Mouse (Mus musculus) mature B cell (primary cell): Measurements from ENCODE around the gene Ezh1.

Experiments used
- in situ Hi-C: fragments of 300-500 bp; cut with MboI; formaldehyde crosslinking; loops from 2 replicates; pipeline ENCODE4 v1.14.3; 2019

Gene Ezh1

DNA sequence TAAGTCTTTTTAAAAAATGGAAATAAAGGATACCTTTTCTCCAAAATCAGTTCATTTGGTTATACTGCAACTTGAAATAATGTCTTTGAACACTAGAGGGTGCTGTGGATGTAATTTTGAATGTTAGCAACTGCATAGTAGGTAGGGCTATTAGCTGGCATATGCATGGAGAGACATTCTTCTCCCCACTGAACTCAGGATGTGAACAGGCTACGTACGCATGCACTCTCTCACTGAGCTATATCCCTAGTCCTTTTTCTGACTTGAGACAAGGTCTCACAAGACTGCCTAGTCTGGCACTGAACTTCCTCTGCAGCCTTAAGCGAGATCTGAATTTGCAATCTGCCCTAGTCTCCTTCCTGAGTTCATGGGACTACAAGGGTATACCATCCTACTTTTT is 14.3 kb downstream of the Ezh1 start:
- in situ Hi-C loops, result loop anchor here (5.0 kb wide), 1 partner anchor 35 kb away; the partner anchor contains the start of gene Ramp2

DNA sequence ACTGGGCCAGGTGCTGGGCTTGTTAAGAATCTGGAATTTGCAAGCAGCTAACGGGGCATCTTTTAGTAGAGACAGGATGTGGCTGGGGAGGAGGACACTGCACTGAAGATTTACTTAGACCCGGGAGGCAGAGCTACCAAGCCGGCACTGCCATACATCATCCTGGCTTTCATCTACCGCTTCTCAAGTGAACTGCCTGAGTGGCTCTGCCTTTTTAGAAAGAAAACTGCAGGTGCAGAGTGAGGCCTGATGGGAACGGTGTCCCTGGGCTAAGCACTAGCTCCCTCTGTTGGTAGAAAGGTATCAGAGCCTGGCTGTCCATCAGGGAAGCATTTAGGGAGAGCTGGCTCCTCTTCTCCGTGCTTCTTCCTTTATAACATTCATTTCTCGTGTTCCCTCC is 25.3 kb downstream of the Ezh1 start:
- in situ Hi-C loops, result no loop called here

DNA sequence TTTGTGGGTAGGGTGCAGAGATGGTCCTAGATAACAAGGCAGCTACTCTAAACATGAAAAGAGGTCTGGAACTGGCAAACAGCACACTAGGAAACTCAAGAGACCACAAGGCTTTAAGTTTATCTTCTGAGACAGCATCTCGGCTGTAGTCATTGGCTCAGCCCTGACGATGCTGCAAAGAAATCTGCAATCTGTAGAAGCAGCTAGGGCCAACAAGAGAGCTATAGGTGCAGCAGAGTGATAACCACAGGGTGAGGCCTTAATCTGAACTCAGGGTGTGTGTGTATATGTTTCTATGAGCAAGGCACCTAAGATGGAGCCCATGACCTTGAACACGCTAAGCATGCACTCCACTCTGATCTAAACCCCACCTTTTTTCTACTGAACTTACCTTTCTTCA is 26.7 kb downstream of the Ezh1 start:
- in situ Hi-C loops, result no loop called here

DNA sequence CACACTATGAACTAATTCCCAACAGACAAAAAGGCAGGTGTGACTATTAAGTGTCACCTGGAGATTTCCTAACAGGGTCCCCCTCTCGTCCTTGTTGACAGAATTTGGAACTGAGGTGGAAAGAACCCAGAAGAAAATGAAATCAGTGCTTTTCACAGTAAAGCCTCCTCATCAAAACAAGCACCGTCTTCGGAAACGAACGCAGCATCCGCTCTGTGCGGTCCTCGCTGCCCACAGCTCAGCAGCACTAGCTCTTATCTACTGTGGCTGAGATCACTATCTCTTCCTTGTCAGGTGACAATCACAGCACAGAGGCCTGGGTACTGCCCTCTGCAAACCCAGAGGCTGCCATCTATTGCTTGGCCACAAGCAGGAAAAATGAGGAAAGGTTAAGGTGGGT is 30.1 kb downstream of the Ezh1 start:
- in situ Hi-C loops, result no loop called here

DNA sequence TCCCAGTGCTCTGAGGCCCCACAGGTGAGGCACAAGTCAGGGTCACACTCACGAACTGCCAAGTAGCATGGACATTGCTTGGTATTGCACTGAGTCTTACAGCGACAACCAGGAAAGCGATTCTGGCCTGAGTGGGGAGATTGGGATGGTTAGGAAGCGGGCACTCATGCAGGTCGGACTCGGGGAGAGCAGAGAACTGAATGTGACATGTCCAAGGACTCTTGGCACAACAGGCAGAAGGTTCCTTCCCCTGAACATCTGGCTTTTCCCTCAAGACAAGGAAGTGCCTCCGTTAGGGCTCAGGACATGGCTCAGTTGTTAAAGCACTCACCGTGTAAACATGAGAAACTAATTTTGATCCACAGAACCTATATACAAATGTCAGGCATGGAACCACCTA is 30.7 kb downstream of the Ezh1 start:
- in situ Hi-C loops, result no loop called here

DNA sequence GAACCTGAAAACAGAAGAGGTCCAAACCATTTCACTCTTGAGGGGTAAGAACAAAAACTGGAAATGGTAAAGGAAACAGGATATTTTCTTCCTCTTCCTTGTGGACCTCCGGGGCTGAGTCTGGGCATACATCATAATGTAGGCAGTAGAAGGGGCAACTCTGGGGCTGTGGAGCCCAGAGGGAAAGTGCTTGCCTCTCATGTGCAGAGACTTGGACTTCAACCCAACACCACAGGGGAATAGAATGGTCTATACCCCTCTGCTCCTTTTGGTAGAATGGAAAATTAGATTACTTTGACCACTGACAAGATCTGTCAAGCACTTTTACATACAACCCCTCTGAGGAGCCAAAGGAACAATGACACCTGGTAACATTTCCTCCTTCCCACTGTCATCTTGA is 31.2 kb downstream of the Ezh1 start:
- in situ Hi-C loops, result no loop called here

DNA sequence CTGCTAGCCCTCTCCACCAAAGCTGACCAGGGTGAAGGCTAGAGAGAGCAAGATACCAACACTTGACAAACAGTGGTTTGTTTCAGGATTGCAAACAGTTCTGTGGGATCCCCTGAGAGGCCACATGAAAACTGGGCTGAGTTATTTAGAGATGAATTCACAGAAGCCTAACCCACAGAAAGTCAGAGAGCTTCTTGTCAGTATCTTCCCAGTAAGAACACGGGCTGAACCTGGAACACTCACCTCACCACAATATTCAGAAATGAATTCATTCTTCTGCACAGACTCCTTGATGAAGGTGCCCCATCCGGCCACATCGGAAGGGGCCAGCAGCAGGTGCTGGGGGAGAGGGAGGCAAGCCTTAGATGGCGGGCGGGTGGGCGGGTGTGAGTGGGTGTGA is 31.6 kb downstream of the Ezh1 start:
- in situ Hi-C loops, result no loop called here

DNA sequence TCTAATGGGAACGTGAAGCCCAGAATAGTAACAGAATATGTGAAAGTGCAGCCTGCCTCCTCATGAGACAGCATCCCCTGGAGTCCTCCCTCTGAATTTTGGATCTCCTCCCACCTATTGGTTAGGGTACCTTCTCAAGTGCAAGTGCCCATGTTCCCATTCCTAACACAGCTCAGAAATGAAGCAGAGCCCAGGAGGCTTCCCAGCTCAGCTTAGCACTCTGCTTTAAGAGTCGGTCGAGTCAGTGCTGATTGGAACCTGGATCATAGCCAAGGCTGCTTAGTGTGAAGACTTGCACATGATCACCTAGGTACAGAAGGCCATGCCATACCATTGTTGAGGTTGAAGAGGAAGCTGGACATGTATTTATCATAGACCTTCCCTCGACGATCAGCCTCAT is 32.1 kb downstream of the Ezh1 start:
- in situ Hi-C loops, result no loop called here

DNA sequence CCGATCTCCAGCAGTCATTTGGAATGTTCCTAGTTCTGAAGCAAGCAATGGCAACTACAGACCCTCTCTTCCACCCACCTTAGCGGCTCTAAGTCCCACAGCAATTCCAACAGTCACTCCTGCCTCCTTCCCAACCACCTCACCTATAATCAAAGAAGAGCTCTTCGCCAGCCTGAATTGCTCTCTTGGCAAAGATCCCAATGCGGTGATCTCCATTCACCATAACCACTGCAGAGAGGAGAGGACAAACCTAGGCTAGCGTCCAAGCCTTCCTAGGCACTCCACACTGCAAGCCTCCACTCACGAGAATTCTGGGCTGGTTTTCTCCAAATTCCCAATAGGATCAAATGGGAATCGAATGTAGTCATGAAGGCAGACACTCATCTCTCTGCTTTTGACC is 33.2 kb downstream of the Ezh1 start:
- in situ Hi-C loops, result no loop called here

DNA sequence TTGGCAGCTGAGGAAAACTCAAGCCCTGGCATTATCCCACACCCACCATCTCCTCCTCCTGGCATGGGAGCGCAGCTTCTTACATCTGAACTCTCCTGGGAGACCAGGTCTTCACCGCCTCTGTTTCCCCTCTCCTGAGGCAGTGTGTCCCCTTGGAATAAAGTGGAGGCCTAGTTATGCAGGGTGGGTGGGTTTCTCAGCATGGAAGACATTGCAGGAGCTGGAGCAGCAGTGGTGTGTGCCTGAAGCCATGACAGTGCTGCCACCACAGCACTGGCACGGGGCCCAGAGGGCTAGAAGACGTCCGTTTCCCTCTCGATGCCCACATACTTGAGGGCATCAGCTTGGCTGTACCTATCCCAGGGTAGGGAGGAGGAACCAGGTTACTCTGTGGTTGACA is 33.6 kb downstream of the Ezh1 start:
- in situ Hi-C loops, result no loop called here

DNA sequence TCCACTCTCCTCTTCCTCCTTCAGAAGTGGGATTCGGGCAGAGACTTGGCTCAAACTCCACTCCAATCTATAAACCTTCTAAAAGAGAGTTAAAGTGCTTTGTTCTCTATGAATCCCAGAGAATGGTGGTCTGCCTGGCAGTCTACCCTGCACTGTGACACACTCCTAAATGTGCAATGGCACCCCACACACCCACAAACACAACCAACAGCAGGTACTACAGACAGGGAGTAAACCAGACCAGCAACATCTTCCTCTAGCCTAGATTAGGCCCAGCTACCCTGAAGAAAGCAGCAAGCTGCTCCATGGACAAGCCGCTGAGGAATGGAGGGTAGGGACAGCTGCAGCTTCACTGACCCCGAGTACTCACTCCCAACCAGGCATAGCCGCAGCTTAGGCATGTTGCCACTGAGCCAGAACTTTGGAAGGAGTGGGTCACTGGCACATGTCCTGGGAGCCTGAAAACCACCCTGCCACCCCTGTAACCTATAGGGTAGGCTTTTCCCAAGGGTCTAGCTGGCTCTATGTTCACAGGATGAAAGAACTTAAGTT is 34.3 kb downstream of the Ezh1 start:
- in situ Hi-C loops, result no loop called here

DNA sequence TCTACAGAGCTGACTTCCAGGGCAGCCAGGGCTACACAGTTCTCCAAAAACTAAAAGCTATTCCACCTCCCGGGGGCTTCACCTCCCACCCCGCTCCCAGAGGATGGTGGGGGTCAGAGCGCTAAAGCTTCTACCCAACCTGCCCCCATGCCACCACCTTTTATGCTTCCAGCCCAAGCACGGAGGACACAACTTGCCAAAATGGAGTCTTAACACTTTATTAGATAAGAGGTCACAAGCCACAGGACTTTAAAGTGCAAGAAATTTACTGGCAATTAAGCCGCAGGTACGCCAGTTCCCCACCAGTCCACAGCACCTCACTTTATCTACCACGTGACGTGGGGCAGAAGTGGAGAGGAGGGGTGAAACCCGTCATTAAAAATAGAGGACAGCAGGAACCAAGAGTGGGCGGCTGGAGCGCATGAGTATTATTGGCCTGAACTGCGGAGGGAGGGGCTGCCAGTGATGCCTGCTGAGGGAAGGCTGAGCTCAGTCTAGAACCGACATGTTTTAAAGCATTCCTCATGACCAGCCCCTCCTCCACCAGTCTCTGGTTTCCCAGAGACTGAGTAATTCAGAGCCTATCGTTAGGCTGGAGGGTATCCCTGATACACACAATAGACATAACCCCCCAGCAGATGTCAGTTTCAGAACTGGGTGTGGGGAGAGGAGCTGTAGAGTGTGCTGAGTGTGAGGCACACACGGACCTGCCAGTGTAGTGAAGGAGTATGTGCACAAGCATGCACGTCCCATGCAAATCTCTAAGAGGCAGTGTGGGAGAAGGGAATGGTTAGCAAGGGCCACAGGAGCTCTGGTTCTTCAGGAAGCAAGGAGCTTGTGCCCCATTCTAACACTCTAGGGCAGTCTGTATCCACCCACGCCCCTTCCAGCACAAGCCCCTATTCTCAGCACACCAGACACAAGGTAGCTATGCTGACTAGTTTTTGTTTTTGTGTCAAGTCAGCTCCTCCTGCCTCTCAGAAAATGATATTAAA is 35.1 kb downstream of the Ezh1 start:
- in situ Hi-C loops, result no loop called here

DNA sequence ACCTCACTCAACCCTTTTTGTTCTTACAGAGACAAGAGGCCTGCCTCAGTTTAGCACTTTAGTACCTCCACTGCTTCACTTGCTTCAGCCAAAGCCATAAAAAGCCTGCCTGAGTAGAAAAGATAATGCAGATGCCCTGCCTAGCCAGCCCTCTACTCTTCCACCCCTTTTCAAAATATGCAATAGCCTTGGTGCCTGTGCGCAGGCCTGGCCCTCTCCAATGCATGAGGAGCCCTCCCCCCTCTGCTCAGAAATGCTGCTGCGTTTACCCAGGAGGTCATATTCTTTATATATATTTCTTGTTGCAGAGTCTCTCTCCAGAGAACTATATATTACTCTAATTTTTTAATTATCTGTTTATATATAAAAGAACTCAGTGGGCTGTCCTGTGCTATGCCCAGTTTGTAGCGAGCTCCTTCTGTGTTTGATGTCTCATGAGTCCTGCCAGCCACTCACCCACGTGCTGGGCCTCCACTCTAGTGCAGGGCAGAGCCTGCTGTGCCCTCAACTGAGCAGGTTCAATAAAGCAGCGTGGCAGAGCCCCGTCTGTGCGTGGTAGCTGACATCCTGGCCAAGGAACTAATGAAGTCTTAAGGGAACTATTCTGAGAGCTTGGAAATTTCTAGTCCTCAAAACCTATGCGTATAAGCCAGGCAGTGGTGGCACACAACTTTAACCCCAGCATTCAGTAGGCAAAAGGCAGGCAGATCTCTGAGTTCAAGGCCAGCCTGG is 35.9 kb downstream of the Ezh1 start:
- in situ Hi-C loops, result no loop called here

DNA sequence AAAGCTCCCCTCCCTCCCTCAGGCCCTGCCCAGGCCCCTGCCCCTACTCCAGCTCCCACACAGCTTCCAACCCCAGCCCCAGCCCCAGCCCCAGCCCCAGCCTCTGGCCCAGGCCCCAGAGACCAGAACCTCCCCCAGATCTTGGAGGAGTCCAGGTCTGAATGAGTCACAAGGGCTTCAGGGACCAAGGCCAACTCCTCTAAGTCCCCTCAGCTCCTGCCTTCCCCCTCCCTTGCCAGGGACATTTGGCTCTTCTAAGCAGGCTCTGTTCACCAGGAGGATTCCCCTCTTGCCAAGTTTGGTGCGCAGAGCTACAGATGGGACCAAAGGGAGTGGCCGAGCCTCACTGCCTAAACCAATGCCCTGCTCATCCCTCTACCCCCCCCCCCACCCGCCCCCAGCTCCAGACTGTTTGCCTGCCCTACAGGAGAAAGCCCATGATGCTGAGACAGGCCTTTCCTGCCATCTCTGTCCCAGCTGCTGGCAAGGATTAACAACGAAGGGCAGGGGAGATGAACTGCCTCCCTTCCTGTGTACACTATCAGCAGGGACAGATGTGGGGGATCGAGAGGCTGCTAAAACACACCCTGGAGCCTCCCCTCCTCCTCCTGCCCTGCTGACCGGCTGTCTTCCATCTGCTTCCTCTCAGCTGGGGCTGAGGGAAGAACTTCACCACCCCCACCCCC is 36.6 kb downstream of the Ezh1 start:
- in situ Hi-C loops, result no loop called here

DNA sequence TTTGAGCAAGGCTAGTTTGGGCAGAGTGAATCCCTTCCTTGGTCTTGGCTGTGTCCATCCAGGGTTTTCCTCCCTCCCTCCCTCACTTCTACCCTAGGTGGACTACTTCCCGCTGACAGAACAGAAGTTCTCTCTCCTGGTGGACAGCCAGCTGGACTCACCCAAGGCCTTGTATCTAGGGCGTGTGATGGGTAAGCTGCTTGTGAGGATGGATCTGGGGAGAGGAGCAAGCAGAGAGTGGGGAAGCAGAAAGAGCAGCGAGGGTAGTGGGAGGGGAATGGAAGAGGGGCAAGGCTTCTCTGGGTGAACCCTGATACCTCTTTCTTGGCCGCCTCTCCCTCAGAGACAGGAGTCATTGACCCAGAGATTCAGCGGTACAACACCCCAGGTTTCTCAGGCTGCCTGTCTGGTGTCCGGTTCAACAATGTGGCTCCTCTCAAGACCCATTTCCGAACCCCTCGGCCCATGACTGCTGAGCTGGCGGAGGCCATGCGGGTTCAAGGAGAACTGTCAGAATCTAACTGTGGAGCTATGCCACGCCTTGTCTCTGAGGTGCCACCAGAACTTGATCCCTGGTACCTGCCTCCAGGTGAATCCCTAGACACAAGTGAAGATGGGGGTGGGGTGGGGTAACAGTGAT is 38.0 kb downstream of the Ezh1 start:
- in situ Hi-C loops, result no loop called here

DNA sequence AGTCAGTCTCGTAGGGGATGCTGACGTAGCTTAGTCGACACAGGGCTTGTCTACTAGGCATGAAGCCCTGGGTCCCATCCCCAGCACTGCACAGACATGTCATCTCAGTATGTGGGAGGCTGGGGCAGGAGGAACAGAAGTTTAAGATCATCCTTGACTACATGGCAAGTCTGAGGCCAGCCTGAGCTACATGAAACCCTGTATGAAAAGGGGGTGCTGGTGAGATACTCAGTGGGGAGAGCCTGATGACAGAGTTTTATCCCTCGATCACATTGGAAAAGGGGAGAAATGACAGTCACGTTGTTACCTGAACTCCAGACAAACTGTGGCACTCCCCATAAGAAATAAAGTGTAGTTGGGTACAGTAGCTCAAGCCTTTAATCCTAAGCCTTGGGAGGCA is 38.7 kb downstream of the Ezh1 start:
- in situ Hi-C loops, result no loop called here

DNA sequence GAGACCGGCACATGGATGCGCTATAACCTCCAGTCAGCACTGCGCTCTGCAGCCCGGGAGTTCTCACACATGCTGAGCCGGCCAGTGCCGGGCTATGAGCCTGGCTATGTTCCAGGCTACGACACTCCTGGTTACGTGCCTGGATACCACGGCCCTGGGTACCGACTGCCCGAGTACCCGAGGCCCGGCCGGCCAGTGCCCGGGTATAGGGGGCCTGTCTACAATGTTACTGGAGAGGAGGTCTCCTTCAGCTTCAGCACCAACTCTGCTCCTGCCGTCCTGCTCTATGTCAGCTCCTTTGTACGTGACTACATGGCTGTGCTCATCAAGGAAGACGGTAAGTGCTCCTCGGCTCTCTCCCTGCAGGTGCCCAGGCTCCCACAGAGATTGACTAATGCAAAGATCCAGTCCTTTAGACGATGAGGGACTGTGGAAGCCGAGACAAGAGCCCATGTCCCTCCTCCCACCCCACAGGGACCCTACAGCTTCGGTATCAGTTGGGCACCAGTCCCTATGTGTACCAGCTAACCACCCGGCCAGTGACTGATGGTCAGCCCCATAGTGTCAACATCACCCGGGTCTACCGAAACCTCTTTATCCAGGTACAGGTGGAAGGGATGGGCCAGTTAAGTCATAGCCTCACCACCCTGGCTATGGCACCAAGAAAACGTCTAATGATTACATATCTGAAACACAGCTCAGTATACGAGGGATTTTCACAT is 39.6 kb downstream of the Ezh1 start:
- in situ Hi-C loops, result no loop called here

DNA sequence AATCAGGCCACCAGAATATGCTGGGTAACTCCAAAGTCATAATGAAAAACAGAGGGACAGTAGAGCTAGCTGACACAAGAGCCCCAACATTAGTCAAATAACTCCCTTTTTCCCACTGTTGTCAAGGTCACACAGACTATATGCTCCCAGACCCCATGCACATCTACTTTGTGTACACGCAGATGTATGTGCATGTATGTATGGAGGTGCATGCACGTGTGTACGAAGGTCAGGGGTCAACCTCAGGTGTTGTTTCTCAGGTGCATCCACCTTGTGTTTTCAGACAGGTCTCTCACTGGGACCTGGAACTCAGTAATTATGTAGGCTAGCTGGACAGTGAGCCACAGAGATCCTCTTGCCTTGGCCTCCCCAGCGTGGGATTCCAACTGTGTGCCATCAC is 40.8 kb downstream of the Ezh1 start:
- in situ Hi-C loops, result no loop called here

DNA sequence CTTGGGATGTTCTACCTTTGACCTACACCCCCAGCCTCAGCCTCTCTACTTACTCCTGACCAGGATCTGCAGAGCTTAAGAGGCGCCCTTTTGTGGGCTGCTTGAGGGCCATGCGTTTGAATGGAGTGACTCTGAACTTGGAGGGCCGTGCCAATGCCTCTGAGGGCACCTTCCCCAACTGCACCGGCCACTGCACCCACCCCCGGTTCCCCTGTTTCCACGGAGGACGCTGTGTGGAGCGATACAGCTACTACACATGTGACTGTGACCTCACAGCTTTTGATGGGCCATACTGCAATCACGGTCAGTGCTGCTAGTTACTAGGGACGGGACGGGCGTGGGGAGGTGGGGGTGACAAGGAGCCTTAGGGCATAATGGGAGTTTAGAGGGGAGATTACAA is 41.3 kb downstream of the Ezh1 start:
- in situ Hi-C loops, result no loop called here

DNA sequence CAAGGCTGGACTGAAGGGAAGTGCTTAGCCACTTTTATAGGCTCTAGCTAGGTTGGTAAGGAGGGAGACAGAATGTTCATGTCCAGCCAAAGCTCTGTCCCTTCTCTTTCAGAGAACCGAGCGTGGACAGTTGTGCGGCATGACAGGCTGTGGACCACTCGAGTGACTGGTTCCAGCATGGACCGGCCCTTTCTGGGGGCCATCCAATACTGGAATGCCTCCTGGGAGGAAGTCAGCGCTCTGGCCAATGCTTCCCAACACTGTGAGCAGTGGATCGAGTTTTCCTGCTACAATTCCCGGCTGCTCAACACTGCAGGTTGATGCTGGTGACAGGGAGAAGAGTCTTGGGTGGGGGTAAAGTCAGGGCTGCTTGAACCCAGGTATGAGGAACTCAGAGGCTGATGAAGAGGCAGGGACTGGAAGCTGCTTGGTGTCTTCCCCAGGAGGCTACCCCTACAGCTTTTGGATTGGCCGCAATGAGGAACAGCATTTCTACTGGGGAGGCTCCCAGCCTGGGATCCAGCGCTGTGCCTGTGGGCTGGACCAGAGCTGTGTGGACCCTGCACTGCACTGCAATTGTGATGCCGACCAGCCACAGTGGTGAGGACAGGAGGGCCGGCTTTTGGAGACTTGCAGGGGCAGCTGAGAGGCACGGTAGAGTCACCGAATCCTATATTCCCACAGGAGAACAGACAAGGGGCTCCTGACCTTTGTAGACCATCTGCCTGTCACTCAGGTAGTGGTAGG is 43.3 kb downstream of the Ezh1 start:
- in situ Hi-C loops, result no loop called here
